Mouse (Mus musculus) frontal cortex, adult (tissue): Measurements from ENCODE around the gene Olfr26.
"Not testable (repeated sequence)": the region's sequence is repeated elsewhere in the genome, so short reads cannot be mapped to it uniquely, and the experiment has no call there.

Experiments used
- ATAC-seq: cut with Nextera tagmentation; 2 replicates; pipeline ENCODE4 v1.9.2; 2017; ENCODE audit warnings: mild to moderate bottlenecking, moderate library complexity, mixed read lengths; ENCODE audit not compliant: low TSS enrichment

The Olfr26 gene

GRCm38 (mm10) chr9:38854760-38855159, at the start of gene Olfr26:
Gene Olfr26, plus strand, starts transcription at chr9:38855060.
- no peak for ATAC-seq

GRCm38 (mm10) chr9:38805696-38806095, 49.2 kb upstream of the Olfr26 start:
- peak; percentile 62; the same call in 1 of the 2 replicates for ATAC-seq

GRCm38 (mm10) chr9:38814314-38814713, 40.5 kb upstream of the Olfr26 start, which contains the start of gene Olfr922:
Gene Olfr922, plus strand, starts transcription at chr9:38814614.
- ATAC-seq: no peak

- ATAC-seq: no peak
These were observed 39.3 kb upstream of the Olfr26 start for GRCm38 (mm10) chr9:38815458-38815986.

- ATAC-seq: no peak
These were observed 28.6 kb upstream of the Olfr26 start, which contains the start of gene Olfr923 for GRCm38 (mm10) chr9:38826245-38826644. Gene Olfr923, plus strand, starts transcription at chr9:38826545.

- ATAC-seq: no peak
These were observed 21.8 kb upstream of the Olfr26 start for GRCm38 (mm10) chr9:38833027-38833426.

- ATAC-seq: no peak
These were observed 10.7 kb upstream of the Olfr26 start, which contains the start of gene Olfr924 for GRCm38 (mm10) chr9:38844149-38844548. Gene Olfr924, plus strand, starts transcription at chr9:38844449.

- not testable (repeated sequence) for ATAC-seq
These were observed 20.0 kb downstream of the Olfr26 start for GRCm38 (mm10) chr9:38874880-38875279.

- no peak for ATAC-seq
These were observed 22.0 kb downstream of the Olfr26 start, which contains the start of gene Olfr926 for GRCm38 (mm10) chr9:38876826-38877225. Gene Olfr926, plus strand, starts transcription at chr9:38877126.
